Mouse (Mus musculus) liver, embryonic 15.5 days (tissue): ENCODE measurements around the gene Rcsd1. TPM values are rescaled to one million over a fixed set of nuclear protein-coding genes. Genes with fewer than 3 reads are reported as not detected.

Experiments used
- ATAC-seq: fragments of 200-750 bp; cut with Nextera tagmentation; 2 replicates; pipeline ENCODE4 v1.8.0; 2017; ENCODE audit warnings: moderate number of reproducible peaks, mild to moderate bottlenecking, moderate library complexity; ENCODE audit not compliant: insufficient read depth
- H3K27ac ChIP-seq: fragments of 300-500 bp; sonication (generic); replicated peaks from 2 replicates; pipeline ENCODE4 v1.5.1; 2015; ENCODE audit warnings: mild to moderate bottlenecking, inconsistent platforms
- H3K27me3 ChIP-seq: fragments of 300-500 bp; sonication (generic); 2 replicates; pipeline ENCODE4 v1.6.1; 2015; ENCODE audit warnings: mild to moderate bottlenecking, inconsistent platforms
- H3K36me3 ChIP-seq: fragments of 300-500 bp; sonication (generic); replicated peaks from 2 replicates; pipeline ENCODE4 v1.6.1; 2015; ENCODE audit warnings: moderate library complexity, mild to moderate bottlenecking, inconsistent platforms
- H3K4me1 ChIP-seq: fragments of 300-500 bp; sonication (generic); replicated peaks from 2 replicates; pipeline ENCODE4 v1.6.1; 2015; ENCODE audit warnings: inconsistent platforms
- H3K4me2 ChIP-seq: fragments of 300-500 bp; sonication (generic); 2 replicates; pipeline ENCODE4 v1.6.1; 2015; ENCODE audit warnings: moderate library complexity, mild to moderate bottlenecking, inconsistent platforms
- H3K4me3 ChIP-seq: fragments of 300-500 bp; sonication (generic); replicated peaks from 2 replicates; pipeline ENCODE4 v1.5.1; 2015; ENCODE audit warnings: mild to moderate bottlenecking, inconsistent platforms
- H3K9ac ChIP-seq: fragments of 300-500 bp; sonication (generic); 2 replicates; pipeline ENCODE4 v1.6.1; 2015; ENCODE audit warnings: moderate library complexity, mild to moderate bottlenecking, inconsistent platforms
- H3K9me3 ChIP-seq: fragments of 300-500 bp; sonication (generic); replicated peaks from 2 replicates; pipeline ENCODE4 v1.6.1; 2016; ENCODE audit warnings: inconsistent platforms
- WGBS: fragments of 180-500 bp; shearing (Covaris S2); methylation state at CpG from one replicate; pipeline ENCODE4 v1.1.7; 2015; ENCODE audit warnings: mixed read lengths; ENCODE audit not compliant: insufficient replicate concordance; 5-methylcytosine and 5-hydroxymethylcytosine counted together
- polyA plus RNA-seq: library from polyadenylated mRNA; unstranded; fragments of >200 nt; fragmentation: Nextera tagmentation; extraction: Ambion mirVana; gene quantifications from 2 replicates; pipeline ENCODE4 v1.2.1, GENCODE M21; 2015

Gene Rcsd1
- polyA plus RNA-seq, 1 experiment from 2014 or later = 11.5 TPM

- H3K9me3 ChIP-seq = no peaks in the 10 kb centered on the region
- H3K4me1 ChIP-seq = peaks cover 18% of the 10 kb centered on the region
- no peak overlapping the region for H3K4me3 ChIP-seq
- H3K4me2 ChIP-seq = no peak overlapping the region
- no peak overlapping the region for H3K27ac ChIP-seq
- ATAC-seq = no peak
- H3K27me3 ChIP-seq = no peaks in the 10 kb centered on the region
- WGBS = 71% methylated on average over 4 of the region's 4 CpGs
- no peak overlapping the region for H3K9ac ChIP-seq
- no peaks in the 10 kb centered on the region for H3K36me3 ChIP-seq
These were observed 6.9 kb upstream of the Rcsd1 start for GRCm38 (mm10) chr1:165716426-165716825.

- Histone ChIP-seq H3K27ac (no peak overlapping the region), H3K9me3 (no peaks in the 10 kb centered on the region), H3K27me3 (peaks cover 3% of the 10 kb centered on the region; the same call in 1 of the 2 replicates), H3K9ac (no peak overlapping the region), H3K4me3 (no peak overlapping the region), H3K4me2 (no peak overlapping the region), H3K4me1 (peaks cover 32% of the 10 kb centered on the region), H3K36me3 (no peaks in the 10 kb centered on the region)
- no peak for ATAC-seq
- 55% methylated on average over 5 of the region's 5 CpGs for WGBS
These were observed 4.2 kb upstream of the Rcsd1 start for GRCm38 (mm10) chr1:165713798-165714197.

GRCm38 (mm10) chr1:165711914-165712313 lies 2.4 kb upstream of the Rcsd1 start:
- no peak for ATAC-seq
- no peaks in the 10 kb centered on the region for H3K9me3 ChIP-seq
- peaks cover 22% of the 10 kb centered on the region for H3K27me3 ChIP-seq
- H3K36me3 ChIP-seq = no peaks in the 10 kb centered on the region
- no peak overlapping the region for H3K4me2 ChIP-seq
- no peak overlapping the region for H3K4me3 ChIP-seq
- no peak overlapping the region for H3K9ac ChIP-seq
- no peak overlapping the region for H3K27ac ChIP-seq
- WGBS = 29% methylated on average over 5 of the region's 5 CpGs
- H3K4me1 ChIP-seq = peaks cover 29% of the 10 kb centered on the region

- Histone ChIP-seq H3K36me3 (no peaks in the 10 kb centered on the region), H3K27ac (no peak overlapping the region; the same call in 1 of the 2 replicates), H3K9ac (no peak overlapping the region), H3K9me3 (no peaks in the 10 kb centered on the region), H3K4me2 (peak overlapping the region; percentile 75), H3K4me3 (peak overlapping the region; percentile 61; the same call in 1 of the 2 replicates), H3K27me3 (peaks cover 41% of the 10 kb centered on the region), H3K4me1 (peaks cover 39% of the 10 kb centered on the region)
- ATAC-seq = no peak
- 33% methylated on average over 9 of the region's 9 CpGs for WGBS
These were observed 724 bp downstream of the Rcsd1 start for GRCm38 (mm10) chr1:165708686-165709380.

- peak overlapping the region; percentile 75 for H3K4me2 ChIP-seq
- ATAC-seq = no peak
- peak overlapping the region; percentile 72 for H3K27ac ChIP-seq
- H3K9ac ChIP-seq = peak overlapping the region; percentile 50
- WGBS = under 1% methylated on average over 47 of the region's 47 CpGs
- peaks cover 43% of the 10 kb centered on the region for H3K4me1 ChIP-seq
- H3K4me3 ChIP-seq = peak overlapping the region; percentile 61
- no peaks in the 10 kb centered on the region for H3K36me3 ChIP-seq
- H3K9me3 ChIP-seq = no peaks in the 10 kb centered on the region
- H3K27me3 ChIP-seq = peaks cover 45% of the 10 kb centered on the region
These were observed 1.8 kb downstream of the Rcsd1 start for GRCm38 (mm10) chr1:165707640-165708322.

GRCm38 (mm10) chr1:165707241-165707639 lies 2.3 kb downstream of the Rcsd1 start:
- Histone ChIP-seq H3K36me3 (no peaks in the 10 kb centered on the region), H3K4me3 (peak overlapping the region; percentile 61), H3K9me3 (no peaks in the 10 kb centered on the region), H3K27me3 (peaks cover 51% of the 10 kb centered on the region), H3K27ac (peak overlapping the region; percentile 72), H3K9ac (peak overlapping the region; percentile 16; the same call in 1 of the 2 replicates), H3K4me2 (peak overlapping the region; percentile 75), H3K4me1 (peaks cover 49% of the 10 kb centered on the region)
- ATAC-seq = no peak
- WGBS = 7% methylated on average over 10 of the region's 10 CpGs

- Histone ChIP-seq H3K36me3 (no peaks in the 10 kb centered on the region), H3K4me1 (peaks cover 55% of the 10 kb centered on the region), H3K4me3 (peak overlapping the region; percentile 61), H3K9ac (0 out of 2 replicates have a peak overlapping the region, but pooled peaks have one; percentile 16), H3K4me2 (peak overlapping the region; percentile 75), H3K9me3 (no peaks in the 10 kb centered on the region), H3K27me3 (peaks cover 58% of the 10 kb centered on the region), H3K27ac (peak overlapping the region; percentile 51; the same call in 1 of the 2 replicates)
- ATAC-seq = no peak
- 33% methylated on average over 4 of the region's 4 CpGs for WGBS
These were observed 3.1 kb downstream of the Rcsd1 start for GRCm38 (mm10) chr1:165706492-165706891.

GRCm38 (mm10) chr1:165705868-165706348 lies 3.6 kb downstream of the Rcsd1 start:
- H3K36me3 ChIP-seq = no peaks in the 10 kb centered on the region
- 32% methylated on average over 7 of the region's 7 CpGs for WGBS
- H3K9me3 ChIP-seq = no peaks in the 10 kb centered on the region
- peak overlapping the region; percentile 51; the same call in 1 of the 2 replicates for H3K27ac ChIP-seq
- peak overlapping the region; percentile 61 for H3K4me3 ChIP-seq
- peaks cover 63% of the 10 kb centered on the region for H3K27me3 ChIP-seq
- peak overlapping the region; percentile 75 for H3K4me2 ChIP-seq
- H3K4me1 ChIP-seq = peaks cover 61% of the 10 kb centered on the region
- no peak overlapping the region for H3K9ac ChIP-seq
- ATAC-seq = no peak

GRCm38 (mm10) chr1:165705368-165705767 lies 4.2 kb downstream of the Rcsd1 start:
- Histone ChIP-seq H3K36me3 (no peaks in the 10 kb centered on the region), H3K9ac (no peak overlapping the region), H3K9me3 (no peaks in the 10 kb centered on the region), H3K27me3 (peaks cover 68% of the 10 kb centered on the region), H3K27ac (no peak overlapping the region), H3K4me3 (no peak overlapping the region; the same call in 1 of the 2 replicates), H3K4me1 (peaks cover 65% of the 10 kb centered on the region), H3K4me2 (peak overlapping the region; percentile 75)
- WGBS = 50% methylated on average over 6 of the region's 6 CpGs
- ATAC-seq = no peak

GRCm38 (mm10) chr1:165704841-165705240 lies 4.7 kb downstream of the Rcsd1 start:
- Histone ChIP-seq H3K36me3 (no peaks in the 10 kb centered on the region), H3K9me3 (no peaks in the 10 kb centered on the region), H3K4me1 (peaks cover 66% of the 10 kb centered on the region), H3K4me3 (no peak overlapping the region; the same call in 1 of the 2 replicates), H3K27ac (no peak overlapping the region), H3K4me2 (peak overlapping the region; percentile 75), H3K9ac (no peak overlapping the region), H3K27me3 (peaks cover 74% of the 10 kb centered on the region)
- WGBS = 56% methylated on average over 3 of the region's 3 CpGs
- ATAC-seq = no peak
